Mouse (Mus musculus) liver, embryonic 14.5 days (tissue): ENCODE measurements at regions not wholly inside any gene's neighbourhood (a gene's known extent, or its start where the extent isn't known, plus 50 kb on each side); places are given as distances from the start of the nearest gene placed in this dataset.

Experiments used
- ATAC-seq: fragments of 200-750 bp; cut with Nextera tagmentation; 2 replicates; pipeline ENCODE4 v1.8.0; 2017; ENCODE audit warnings: moderate number of reproducible peaks, mild to moderate bottlenecking, moderate library complexity; ENCODE audit not compliant: insufficient read depth
- DNase-seq, 3 experiments: peaks; one replicate each; pipeline ENCODE4 v3.0.0-alpha.2; 2012 to 2013; ENCODE audit warnings: low read depth in 3 of 3, low spot score in 3 of 3
- H3K27ac ChIP-seq: fragments of 300-500 bp; sonication (generic); 2 replicates; pipeline ENCODE4 v1.5.1; 2014; ENCODE audit warnings: moderate library complexity, mild to moderate bottlenecking, control low read depth, inconsistent platforms
- H3K27me3 ChIP-seq: fragments of 300-500 bp; sonication (generic); 2 replicates; pipeline ENCODE4 v1.6.1; 2014; ENCODE audit warnings: mild to moderate bottlenecking, low read length, moderate library complexity; ENCODE audit not compliant: control insufficient read depth, insufficient read depth
- H3K36me3 ChIP-seq: fragments of 300-500 bp; sonication (generic); replicated peaks from 2 replicates; pipeline ENCODE4 v1.6.1; 2014; ENCODE audit warnings: low read depth; ENCODE audit not compliant: control insufficient read depth, insufficient read depth
- H3K4me1 ChIP-seq, 2 experiments: fragments of 200-500 bp in 1 of 2; fragments of 300-500 bp in 1 of 2; sonication (generic) in 1 of 2; replicated peaks; 2 replicates each; pipeline ENCODE4 v1.6.1; 2012 to 2014; ENCODE audit warnings: antibody characterized with exemption in 1 of 2, inconsistent platforms in 1 of 2, low read length in 1 of 2; ENCODE audit not compliant: control insufficient read depth in 2 of 2, insufficient read depth in 2 of 2
- H3K4me2 ChIP-seq: fragments of 300-500 bp; sonication (generic); 2 replicates; pipeline ENCODE4 v1.6.1; 2014; ENCODE audit warnings: low read depth, mild to moderate bottlenecking, control low read depth, moderate library complexity
- H3K4me3 ChIP-seq, 2 experiments: fragments of 200-500 bp in 1 of 2; fragments of 300-500 bp in 1 of 2; sonication (generic) in 1 of 2; 2 replicates each; pipeline ENCODE4 v1.5.1; 2012 to 2014; ENCODE audit warnings: low read depth in 2 of 2, low read length in 2 of 2, mild to moderate bottlenecking in 2 of 2, control low read depth in 1 of 2, inconsistent platforms in 1 of 2, moderate library complexity in 1 of 2; ENCODE audit not compliant: insufficient read depth in 1 of 2
- H3K9ac ChIP-seq: fragments of 300-500 bp; sonication (generic); replicated peaks from 2 replicates; pipeline ENCODE4 v1.6.1; 2014; ENCODE audit warnings: mild to moderate bottlenecking, control low read depth, moderate library complexity
- H3K9me3 ChIP-seq: fragments of 300-500 bp; sonication (generic); 2 replicates; pipeline ENCODE4 v1.6.1; 2016; ENCODE audit warnings: low read length, mixed read lengths; ENCODE audit not compliant: control insufficient read depth
- CTCF ChIP-seq: IDR thresholded peaks from 2 replicates; pipeline ENCODE4 v1.5.1; 2016; ENCODE audit warnings: antibody characterized with exemption, low read depth, control low read depth
- EP300 ChIP-seq: IDR thresholded peaks from 2 replicates; pipeline ENCODE4 v1.6.1; 2016; ENCODE audit warnings: antibody characterized with exemption, low read depth
- WGBS: fragments of 180-500 bp; shearing (Covaris S2); extraction: QIAGEN DNeasy Blood & Tissue Kit; methylation state at CpG from one replicate; pipeline ENCODE4 v1.1.7; 2014; ENCODE audit not compliant: insufficient replicate concordance; 5-methylcytosine and 5-hydroxymethylcytosine counted together

GRCm38 (mm10) chr8:54451323-54452021, 77.9 kb upstream of the Asb5 start:
- WGBS: 64% methylated on average over 9 of the region's 9 CpGs
- ATAC-seq: no peak

GRCm38 (mm10) chr8:54464977-54465376, 64.4 kb upstream of the Asb5 start:
- DNase-seq (peak; percentile 3 to 16 (median 7)), ATAC-seq (peak; percentile 70; the same call in 1 of the 2 replicates)
- no peak overlapping the region for H3K27ac ChIP-seq
- no peak overlapping the region for H3K4me2 ChIP-seq
- H3K9me3 ChIP-seq: no peaks in the 10 kb centered on the region
- no peak for TF ChIP-seq CTCF
- peak; percentile 72 for TF ChIP-seq EP300
- WGBS: 7% methylated on average over 5 of the region's 5 CpGs
- H3K4me1 ChIP-seq: peaks cover 6 to 10% of the 10 kb centered on the region in 2 experiments
- no peak overlapping the region for H3K9ac ChIP-seq
- no peaks in the 10 kb centered on the region for H3K27me3 ChIP-seq
- no peak overlapping the region for H3K4me3 ChIP-seq
- no peaks in the 10 kb centered on the region for H3K36me3 ChIP-seq

More at GRCm38 (mm10) chr8:54451323-54452021, 77.9 kb upstream of the Asb5 start:
- H3K27ac ChIP-seq: no peak overlapping the region
- no peaks in the 10 kb centered on the region for H3K36me3 ChIP-seq
- H3K9ac ChIP-seq: no peak overlapping the region
- no peak for DNase-seq
- TF ChIP-seq CTCF: no peak
- no peak for TF ChIP-seq EP300
- H3K4me1 ChIP-seq: no peaks in the 10 kb centered on the region
- H3K27me3 ChIP-seq: no peaks in the 10 kb centered on the region
- no peak overlapping the region for H3K4me3 ChIP-seq
- H3K4me2 ChIP-seq: no peak overlapping the region
- H3K9me3 ChIP-seq: no peaks in the 10 kb centered on the region

GRCm38 (mm10) chr8:54465458-54466102, 63.8 kb upstream of the Asb5 start:
- TF ChIP-seq EP300: peak; percentile 24; the same call in 1 of the 2 replicates
- no peak for TF ChIP-seq CTCF
- Histone ChIP-seq H3K4me1 (peaks cover 6 to 10% of the 10 kb centered on the region in 2 experiments), H3K9me3 (no peaks in the 10 kb centered on the region), H3K27me3 (no peaks in the 10 kb centered on the region), H3K36me3 (no peaks in the 10 kb centered on the region), H3K9ac (no peak overlapping the region), H3K4me3 (no peak overlapping the region), H3K4me2 (no peak overlapping the region), H3K27ac (no peak overlapping the region)
- 20% methylated on average over 3 of the region's 3 CpGs for WGBS
- DNase-seq: peak in 1 of 3 experiments; percentile 4
- peak; percentile 60; the same call in 1 of the 2 replicates for ATAC-seq
